Mouse (Mus musculus) limb, embryonic 10.5 days (tissue): ENCODE measurements around the gene Spata4. TPM values are rescaled to one million over a fixed set of nuclear protein-coding genes. Genes with fewer than 3 reads are reported as not detected.
"Not testable (repeated sequence)": the region's sequence is repeated elsewhere in the genome, so short reads cannot be mapped to it uniquely, and the experiment has no call there.

Experiments
- DNase-seq: peaks from one replicate; pipeline ENCODE4 v3.0.0-alpha.2; 2017; ENCODE audit warnings: low spot score
- H3K27ac ChIP-seq: fragments of 300-500 bp; sonication (generic); 2 replicates; pipeline ENCODE4 v1.5.1; 2016; ENCODE audit warnings: mild to moderate bottlenecking
- H3K27me3 ChIP-seq: fragments of 300-500 bp; sonication (generic); 2 replicates; pipeline ENCODE4 v1.6.1; 2016; ENCODE audit warnings: low read depth, mild to moderate bottlenecking; ENCODE audit not compliant: poor library complexity, severe bottlenecking
- H3K36me3 ChIP-seq: fragments of 300-500 bp; sonication (generic); 2 replicates; pipeline ENCODE4 v1.6.1; 2016; ENCODE audit warnings: mild to moderate bottlenecking, moderate library complexity
- H3K4me1 ChIP-seq: fragments of 300-500 bp; sonication (generic); 2 replicates; pipeline ENCODE4 v1.6.1; 2016
- H3K4me3 ChIP-seq: fragments of 300-500 bp; sonication (generic); 2 replicates; pipeline ENCODE4 v1.5.1; 2016; ENCODE audit warnings: mild to moderate bottlenecking, moderate library complexity
- H3K9me3 ChIP-seq: fragments of 300-500 bp; sonication (generic); replicated peaks from 2 replicates; pipeline ENCODE4 v1.6.1; 2016; ENCODE audit warnings: mild to moderate bottlenecking
- WGBS: fragments of 180-500 bp; shearing (Covaris S2); methylation state at CpG from one replicate; pipeline ENCODE4 v1.1.7; 2016; 5-methylcytosine and 5-hydroxymethylcytosine counted together
- polyA plus RNA-seq: library from polyadenylated mRNA; unstranded; fragments of >200 nt; fragmentation: Nextera tagmentation; extraction: Ambion mirVana; gene quantifications from 2 replicates; pipeline ENCODE4 v1.2.1, GENCODE M21; 2016

The Spata4 gene
- polyA plus RNA-seq, 1 experiment from 2014 or later = not detected

DNA sequence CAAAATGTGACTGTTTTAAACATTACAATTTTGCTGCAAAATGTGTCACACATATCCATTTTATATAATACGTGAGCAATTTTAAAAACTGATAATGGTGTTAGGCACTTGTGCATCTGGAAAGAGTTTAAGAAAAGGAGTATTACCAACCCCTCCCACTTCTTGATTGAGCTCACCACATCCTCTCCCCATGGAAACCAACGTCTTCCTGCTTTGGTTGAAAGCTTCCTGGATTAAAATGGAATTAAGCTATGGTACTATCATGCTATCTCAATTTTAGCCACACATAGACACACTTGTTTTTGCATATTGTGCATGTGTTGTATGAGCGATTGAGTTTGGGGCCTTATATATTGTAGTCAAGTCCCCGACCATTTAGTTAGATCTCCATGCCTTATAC lies 2.9 kb downstream of the Spata4 start:
- Histone ChIP-seq H3K36me3 (no peaks in the 10 kb centered on the region), H3K4me3 (no peak overlapping the region), H3K4me1 (peaks cover 7% of the 10 kb centered on the region), H3K9me3 (no peaks in the 10 kb centered on the region), H3K27ac (no peak overlapping the region), H3K27me3 (no peaks in the 10 kb centered on the region)
- 82% methylated on average over 4 of the region's 4 CpGs for WGBS
- no peak for DNase-seq

- Histone ChIP-seq H3K9me3 (no peaks in the 10 kb centered on the region), H3K27ac (no peak overlapping the region), H3K4me1 (no peaks in the 10 kb centered on the region), H3K27me3 (no peaks in the 10 kb centered on the region), H3K4me3 (no peak overlapping the region), H3K36me3 (no peaks in the 10 kb centered on the region)
- no peak for DNase-seq
- WGBS = 93% methylated on average over 2 of the region's 2 CpGs
These were observed 8.8 kb downstream of the Spata4 start for GRCm38 (mm10) chr8:54609336-54609735.

- no peak for DNase-seq
- Histone ChIP-seq H3K27me3 (no peaks in the 10 kb centered on the region), H3K4me3 (no peak overlapping the region), H3K36me3 (no peaks in the 10 kb centered on the region), H3K9me3 (no peaks in the 10 kb centered on the region), H3K27ac (no peak overlapping the region), H3K4me1 (no peaks in the 10 kb centered on the region)
- 84% methylated on average over 4 of the region's 4 CpGs for WGBS
These were observed 9.7 kb downstream of the Spata4 start for GRCm38 (mm10) chr8:54610238-54610637.

- WGBS = 83% methylated on average over 17 of the region's 17 CpGs
These were observed 16.1 kb downstream of the Spata4 start for GRCm38 (mm10) chr8:54616710-54617109.

DNA sequence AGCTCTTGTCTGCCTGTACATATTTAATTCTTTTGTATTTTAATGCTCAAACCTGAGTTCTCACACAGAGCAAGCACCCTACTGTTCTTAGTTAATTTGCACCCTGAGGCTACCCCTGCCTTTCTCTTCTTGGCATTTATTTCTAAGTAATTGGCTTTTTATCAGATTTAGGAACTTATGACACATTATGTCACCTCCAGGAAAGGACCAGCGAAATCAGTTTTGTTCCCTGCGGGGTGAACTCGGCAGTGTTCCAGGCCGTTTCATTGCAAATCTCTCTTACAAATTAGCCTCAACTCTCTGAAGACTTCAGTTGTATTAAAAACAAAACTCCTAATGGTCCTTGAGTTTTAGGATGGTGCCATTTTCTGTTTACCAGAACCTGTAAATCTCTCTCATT lies 38.1 kb downstream of the Spata4 start:
- H3K4me1 ChIP-seq = no peaks in the 10 kb centered on the region
- no peaks in the 10 kb centered on the region for H3K9me3 ChIP-seq
- WGBS = 84% methylated on average over 4 of the region's 4 CpGs
- no peaks in the 10 kb centered on the region for H3K27me3 ChIP-seq
- no peak for DNase-seq
- H3K27ac ChIP-seq = no peak overlapping the region
- no peak overlapping the region for H3K4me3 ChIP-seq
- H3K36me3 ChIP-seq = no peaks in the 10 kb centered on the region

More at GRCm38 (mm10) chr8:54616710-54617109, 16.1 kb downstream of the Spata4 start:
- H3K4me3 ChIP-seq, H3K9me3 ChIP-seq, H3K4me1 ChIP-seq, H3K27ac ChIP-seq, H3K36me3 ChIP-seq, DNase-seq, H3K27me3 ChIP-seq: not testable (repeated sequence)

Other genes starting within 250 kb of the Spata4 start
- gene Asb5, start 71.2 kb upstream of the Spata4 start, polyA plus RNA-seq = 6.2 and 9.5 TPM in 2 replicates
- 95.8 and 104 TPM in 2 replicates for gene Spcs3, start 70.8 kb upstream of the Spata4 start, polyA plus RNA-seq